34 mouse cellular contexts compared by ENCODE assay signal in genomic region chr14:61108625-61109024, GRCm38 (mm10).
"Had no signal": no experiment of that assay in that cellular context is flagged by ENCODE, and none has a peak within 500 bp of the region (broad histone marks: within the 10 kb centered on the region; RNA-seq: fewer than 3 reads in every experiment).

No protein-coding gene starts in this region.

- H3K4me1 ChIP-seq: hindbrain, embryonic 12.5 days; intestine, embryonic 15.5 days; kidney, embryonic 15.5 days had no signal

- H3K4me3 ChIP-seq: heart, adult 2 months; heart, embryonic 13.5 days; heart, embryonic 15.5 days; hindbrain, embryonic 10.5 days; hindbrain, embryonic 12.5 days; hindbrain, embryonic 13.5 days; hindbrain, embryonic 15.5 days; intestine, embryonic 15.5 days; kidney, embryonic 15.5 days; layer of hippocampus, adult 2 months; left cerebral cortex, adult 2 months had no signal

- H3K27me3 ChIP-seq: heart, embryonic 15.5 days; hindbrain, embryonic 12.5 days; hindbrain, embryonic 13.5 days; hindbrain, embryonic 15.5 days; intestine, embryonic 15.5 days had no signal

- H3K4me2 ChIP-seq: heart, embryonic 13.5 days; heart, embryonic 15.5 days; hindbrain, embryonic 12.5 days; hindbrain, embryonic 13.5 days; hindbrain, embryonic 14.5 days; hindbrain, embryonic 15.5 days; intestine, embryonic 15.5 days; kidney, embryonic 15.5 days had no signal

- H3K36me3 ChIP-seq: heart, embryonic 13.5 days; heart, embryonic 15.5 days; hindbrain, embryonic 10.5 days; hindbrain, embryonic 12.5 days; hindbrain, embryonic 13.5 days; hindbrain, embryonic 15.5 days; intestine, embryonic 15.5 days; kidney, embryonic 15.5 days had no signal

- H3K27ac ChIP-seq: heart, adult 2 months; heart, embryonic 13.5 days; heart, embryonic 15.5 days; hindbrain, embryonic 10.5 days; hindbrain, embryonic 12.5 days; hindbrain, embryonic 13.5 days; hindbrain, embryonic 14.5 days; hindbrain, embryonic 15.5 days; hindbrain, postnatal 0 days; intestine, embryonic 15.5 days; kidney, embryonic 15.5 days; kidney, postnatal 0 days; layer of hippocampus, adult 2 months; left cerebral cortex, adult 2 months had no signal

- ATAC-seq: hindbrain, embryonic 16.5 days; hindbrain, postnatal 0 days; inflammation-experienced regulatory T-cells, adult 6 months; intestine, embryonic 15.5 days; intestine, embryonic 16.5 days; intestine, postnatal 0 days had no signal

- DNase-seq: heart, adult 2 months; heart, postnatal 10 days; heart, postnatal 14 days; heart, postnatal 36 days; heart, postnatal 4 days; kidney, adult 11 months; kidney, adult 18-20 months; kidney, adult 2 months; kidney, adult 8-10 months; kidney, adult 9 months; kidney, postnatal 10 days; kidney, postnatal 14 days; kidney, postnatal 25 days; kidney, postnatal 36 days; kidney, postnatal 4 days; layer of hippocampus, adult 9-11 months; layer of hippocampus, postnatal 36 days had no signal

- H3K9ac ChIP-seq: heart, embryonic 13.5 days; heart, embryonic 15.5 days; hindbrain, embryonic 12.5 days; hindbrain, embryonic 13.5 days; hindbrain, embryonic 14.5 days; hindbrain, embryonic 15.5 days; intestine, embryonic 15.5 days; kidney, embryonic 15.5 days had no signal

- H3K9me3 ChIP-seq: heart, embryonic 13.5 days; heart, embryonic 15.5 days; hindbrain, embryonic 10.5 days; hindbrain, embryonic 12.5 days; hindbrain, embryonic 13.5 days; hindbrain, embryonic 15.5 days; intestine, embryonic 15.5 days; kidney, embryonic 15.5 days had no signal
